Mouse (Mus musculus) monocyte, adult 2 months (primary cell): ENCODE measurements around the gene Gm5072.
"Not testable (repeated sequence)": the region's sequence is repeated elsewhere in the genome, so short reads cannot be mapped to it uniquely, and the experiment has no call there.

Source experiments
- DNase-seq, 2 experiments: peaks; one replicate each; pipeline ENCODE4 v3.0.0; 2022; ENCODE audit warnings: low spot score in 2 of 2, low read depth in 1 of 2

Gm5072 gene

GRCm38 (mm10) chrX:91392200-91392599, at the start of gene Gm5072:
Gene Gm5072 (plus strand): TSS chrX:91392500.
- not testable (repeated sequence) for DNase-seq
